Mouse (Mus musculus) megakaryocyte, embryonic 14.5 days (primary cell): Measurements from ENCODE around the gene Ddb1.

ENCODE experiments used
- FLI1 ChIP-seq: IDR thresholded peaks from 2 replicates; pipeline ENCODE4 v1.6.1; 2012; ENCODE audit warnings: low read length, inconsistent platforms, mixed read lengths
- GATA1 ChIP-seq: IDR thresholded peaks from 3 replicates; pipeline ENCODE4 v1.6.1; 2012; ENCODE audit warnings: mixed read lengths, low read length, inconsistent platforms, borderline replicate concordance

DNA sequence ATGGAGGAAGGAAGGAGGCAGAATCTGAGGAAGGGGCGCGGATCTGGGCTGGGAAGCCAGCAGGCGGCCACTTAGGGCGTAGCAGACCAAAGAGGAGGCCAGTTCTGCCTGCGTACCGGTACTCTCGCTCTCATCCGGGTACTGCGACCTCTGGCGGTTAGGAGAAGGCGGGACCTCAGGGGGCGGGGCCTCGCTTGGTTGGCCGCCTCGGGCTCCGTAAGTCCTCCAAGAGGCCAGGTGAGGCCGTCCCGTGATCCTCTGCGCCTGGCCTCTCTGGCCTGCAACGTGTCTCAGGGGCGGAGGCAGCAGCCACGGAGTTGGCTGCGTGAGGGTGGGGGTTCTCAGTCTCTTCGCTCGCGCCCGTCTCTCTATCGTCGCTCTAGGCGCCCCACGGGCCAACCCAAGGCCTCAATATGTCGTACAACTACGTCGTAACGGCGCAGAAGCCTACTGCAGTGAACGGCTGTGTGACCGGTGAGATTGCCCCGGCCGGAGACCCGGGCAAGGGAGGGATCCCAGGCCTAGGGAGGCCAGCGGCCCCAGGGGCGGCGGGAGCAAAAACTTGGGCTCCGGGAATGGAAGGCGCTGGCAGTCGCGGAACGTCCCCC lies at the start of gene Ddb1, which contains the start of gene Tkfc:
- TF ChIP-seq FLI1 (no peak), GATA1 (no peak)
